Mouse (Mus musculus) erythroblast, embryonic 14.5 days (primary cell): ENCODE measurements around the gene Kng1. TPM values are rescaled to one million over a fixed set of nuclear protein-coding genes. Genes with fewer than 3 reads are reported as not detected.

ENCODE experiments used
- H3K27me3 ChIP-seq: 2 replicates; pipeline ENCODE4 v1.6.1; 2012; ENCODE audit warnings: inconsistent platforms; ENCODE audit not compliant: control insufficient read depth
- H3K36me3 ChIP-seq: 2 replicates; pipeline ENCODE4 v1.6.1; 2012; ENCODE audit warnings: mild to moderate bottlenecking, inconsistent platforms; ENCODE audit not compliant: control insufficient read depth
- H3K4me1 ChIP-seq: 2 replicates; pipeline ENCODE4 v1.6.1; 2012; ENCODE audit warnings: inconsistent platforms; ENCODE audit not compliant: control insufficient read depth
- H3K4me3 ChIP-seq: replicated peaks from 2 replicates; pipeline ENCODE3; 2012; ENCODE audit warnings: moderate library complexity, mild to moderate bottlenecking, inconsistent platforms
- H3K9me3 ChIP-seq: 2 replicates; pipeline ENCODE4 v1.6.1; 2012; ENCODE audit warnings: low read length, inconsistent platforms, mixed read lengths; ENCODE audit not compliant: control insufficient read depth
- GATA1 ChIP-seq: IDR thresholded peaks from 2 replicates; pipeline ENCODE4 v1.6.1; 2012; ENCODE audit warnings: low read length, inconsistent platforms, mixed read lengths
- TAL1 ChIP-seq: IDR thresholded peaks from 3 replicates; pipeline ENCODE4 v1.6.1; 2012; ENCODE audit warnings: low read length, inconsistent platforms, mixed read lengths
- polyA plus RNA-seq: library from polyadenylated mRNA; stranded (reverse); fragments of >175 nt; gene quantifications from 2 replicates; pipeline ENCODE4 v1.2.3, GENCODE M21; 2012

The Kng1 gene
- polyA plus RNA-seq, 1 experiment: 0.05 TPM

- Histone ChIP-seq H3K4me1 (peaks cover 27% of the 10 kb centered on the region), H3K4me3 (peak overlapping the region; percentile 56), H3K36me3 (no peaks in the 10 kb centered on the region), H3K27me3 (peaks cover 17% of the 10 kb centered on the region), H3K9me3 (no peaks in the 10 kb centered on the region)
- TF ChIP-seq GATA1 (no peak), TAL1 (no peak)
Observed at GRCm38 (mm10) chr16:23102340-23103037, 44.8 kb downstream of the Kng1 start.

- Histone ChIP-seq H3K27me3 (peaks cover 17% of the 10 kb centered on the region), H3K36me3 (peaks cover 2% of the 10 kb centered on the region), H3K4me3 (peak overlapping the region; percentile 56), H3K4me1 (peaks cover 27% of the 10 kb centered on the region), H3K9me3 (no peaks in the 10 kb centered on the region)
- no peak for TF ChIP-seq TAL1
- TF ChIP-seq GATA1: no peak
Observed at GRCm38 (mm10) chr16:23103038-23103745, 45.5 kb downstream of the Kng1 start.

- Histone ChIP-seq H3K27me3 (peaks cover 17% of the 10 kb centered on the region), H3K36me3 (peaks cover 8% of the 10 kb centered on the region), H3K9me3 (no peaks in the 10 kb centered on the region), H3K4me3 (no peak overlapping the region), H3K4me1 (peaks cover 31% of the 10 kb centered on the region)
- TF ChIP-seq GATA1 (no peak), TAL1 (no peak)
Observed at GRCm38 (mm10) chr16:23103841-23104240, 46.2 kb downstream of the Kng1 start.

- Histone ChIP-seq H3K9me3 (no peaks in the 10 kb centered on the region), H3K27me3 (no peaks in the 10 kb centered on the region), H3K36me3 (peaks cover 31% of the 10 kb centered on the region), H3K4me3 (no peak overlapping the region), H3K4me1 (peaks cover 42% of the 10 kb centered on the region)
- no peak for TF ChIP-seq GATA1
- TF ChIP-seq TAL1: no peak
Observed at GRCm38 (mm10) chr16:23106121-23106520, 48.5 kb downstream of the Kng1 start.

GRCm38 (mm10) chr16:23107231-23107942 is 49.7 kb downstream of the Kng1 start, which contains the start of gene Eif4a2:
Gene Eif4a2 (plus strand): TSS chr16:23107444.
- no peaks in the 10 kb centered on the region for H3K27me3 ChIP-seq
- TF ChIP-seq TAL1 (no peak), GATA1 (no peak)
- peak within 1 kb of the TSS; percentile 85 for H3K4me3 ChIP-seq
- peaks cover 46% of the 10 kb centered on the region for H3K4me1 ChIP-seq
- no peaks in the 10 kb centered on the region for H3K9me3 ChIP-seq
- H3K36me3 ChIP-seq: peaks cover 43% of the 10 kb centered on the region

GRCm38 (mm10) chr16:23107946-23108759 is 50.5 kb downstream of the Kng1 start:
- Histone ChIP-seq H3K27me3 (no peaks in the 10 kb centered on the region), H3K9me3 (no peaks in the 10 kb centered on the region), H3K4me3 (peak overlapping the region; percentile 85), H3K36me3 (peaks cover 51% of the 10 kb centered on the region), H3K4me1 (peaks cover 41% of the 10 kb centered on the region)
- TF ChIP-seq TAL1 (no peak), GATA1 (no peak)

GRCm38 (mm10) chr16:23108943-23109342 is 51.3 kb downstream of the Kng1 start:
- H3K4me3 ChIP-seq: peak overlapping the region; percentile 85
- H3K4me1 ChIP-seq: peaks cover 39% of the 10 kb centered on the region
- H3K27me3 ChIP-seq: no peaks in the 10 kb centered on the region
- H3K36me3 ChIP-seq: peaks cover 56% of the 10 kb centered on the region
- TF ChIP-seq GATA1 (no peak), TAL1 (no peak)
- no peaks in the 10 kb centered on the region for H3K9me3 ChIP-seq

GRCm38 (mm10) chr16:23109350-23110280 is 52.0 kb downstream of the Kng1 start:
- no peaks in the 10 kb centered on the region for H3K9me3 ChIP-seq
- TF ChIP-seq TAL1: no peak
- TF ChIP-seq GATA1: no peak
- peaks cover 39% of the 10 kb centered on the region for H3K4me1 ChIP-seq
- H3K4me3 ChIP-seq: peak overlapping the region; percentile 85
- peaks cover 62% of the 10 kb centered on the region for H3K36me3 ChIP-seq
- H3K27me3 ChIP-seq: no peaks in the 10 kb centered on the region
